Mouse (Mus musculus): ENCODE results near the gene Slc25a41.

DNA sequence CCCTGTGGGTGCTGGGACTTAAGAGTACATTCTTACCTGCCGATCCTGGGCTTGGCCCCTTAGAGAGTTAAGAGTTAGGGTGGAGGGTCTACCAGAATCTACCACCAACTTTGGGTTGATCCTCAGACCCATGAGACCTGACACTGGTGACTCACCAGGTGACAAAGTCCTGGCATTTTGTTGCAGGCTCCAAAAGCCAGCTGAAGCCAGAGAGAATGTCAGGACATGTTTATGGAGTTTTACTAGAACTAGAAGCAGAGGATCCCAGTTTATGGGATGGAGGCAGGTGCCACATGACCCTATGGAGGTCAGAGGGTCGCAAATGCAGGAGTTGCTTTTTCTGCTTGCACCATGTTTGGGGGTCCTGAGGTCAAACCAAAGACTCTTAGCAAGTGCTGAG is 44.9 kb downstream of the Slc25a41 start:
- TF ChIP-seq CTCF (IDR thresholded peaks at IDR 0.05; ENCODE audit: extremely low read depth, insufficient read depth, insufficient read length, insufficient replicate concordance) = no peak
- TF ChIP-seq POLR2A (IDR thresholded peaks at IDR 0.05; ENCODE audit: low read depth, low read length) = no peak
